8 mouse cellular contexts compared by ENCODE assay signal in genomic region chr2:49748628-49749342, GRCm38 (mm10). TPM values are rescaled to one million over a fixed set of nuclear protein-coding genes. Genes with fewer than 3 reads are reported as not detected.
DNase-seq lines count a peak whose midpoint lies in the region; ATAC-seq and TF ChIP-seq lines count a peak whose summit lies in the region.

No protein-coding gene starts in this region.

- WGBS in midbrain, embryonic 10.5 days, result 84% methylated on average over 14 of the region's 14 CpGs
- 80% methylated on average over 14 of the region's 14 CpGs for WGBS in midbrain, embryonic 16.5 days
- 68% methylated on average over 14 of the region's 14 CpGs for WGBS in stomach, postnatal 0 days

- H3K4me3 ChIP-seq in midbrain, embryonic 10.5 days, result no peak overlapping the region
- H3K4me3 ChIP-seq in midbrain, embryonic 16.5 days (ENCODE audit: low read depth, low read length), result no peak overlapping the region
- no peak overlapping the region for H3K4me3 ChIP-seq in stomach, postnatal 0 days (ENCODE audit: low read depth, low read length)

- peak; percentile 73 for TF ChIP-seq CTCF in stomach, postnatal 0 days (IDR thresholded peaks at IDR 0.05; ENCODE audit: low read depth)

- H3K27ac ChIP-seq in midbrain, embryonic 10.5 days (replicated peaks), result no peak overlapping the region
- H3K27ac ChIP-seq in midbrain, embryonic 16.5 days (ENCODE audit: low read length), result no peak overlapping the region
- H3K27ac ChIP-seq in stomach, postnatal 0 days (replicated peaks), result no peak overlapping the region

- TF ChIP-seq EP300 in stomach, postnatal 0 days (optimal IDR thresholded peaks at IDR 0.05), result no peak

- no peak overlapping the region for H3K9ac ChIP-seq in midbrain, embryonic 16.5 days (ENCODE audit: low read depth, low read length)
- no peak overlapping the region for H3K9ac ChIP-seq in stomach, postnatal 0 days (ENCODE audit: low read length)

- DNase-seq in frontal cortex, postnatal 14 days (ENCODE audit: low spot score in 2 of 2), result no peak
- DNase-seq in midbrain, embryonic 10.5 days (ENCODE audit: low spot score), result peak; percentile 53
- peak; percentile 71 to 73 for DNase-seq in layer of hippocampus, postnatal 10 days (ENCODE audit: low spot score in 2 of 2)
- peak; percentile 63 for DNase-seq in stomach, postnatal 0 days (ENCODE audit: low spot score)
- DNase-seq in gastrocnemius, postnatal 25 days, result no peak

- H3K4me1 ChIP-seq in midbrain, embryonic 10.5 days, result peaks cover 13% of the 10 kb centered on the region; the same call in 1 of the 2 replicates
- H3K4me1 ChIP-seq in midbrain, embryonic 16.5 days (ENCODE audit: control insufficient read depth, insufficient read depth, low read length), result peaks cover 10% of the 10 kb centered on the region
- H3K4me1 ChIP-seq in stomach, postnatal 0 days (replicated peaks; ENCODE audit: control insufficient read depth, insufficient read depth), result peaks cover 7% of the 10 kb centered on the region

- H3K9me3 ChIP-seq in midbrain, embryonic 10.5 days (replicated peaks), result no peaks in the 10 kb centered on the region
- no peaks in the 10 kb centered on the region for H3K9me3 ChIP-seq in midbrain, embryonic 16.5 days (replicated peaks; ENCODE audit: control insufficient read depth, low read length, poor library complexity, severe bottlenecking)
- no peaks in the 10 kb centered on the region for H3K9me3 ChIP-seq in stomach, postnatal 0 days (ENCODE audit: control insufficient read depth, low read length)

- peaks cover 96% of the 10 kb centered on the region for H3K36me3 ChIP-seq in midbrain, embryonic 10.5 days
- H3K36me3 ChIP-seq in midbrain, embryonic 16.5 days (ENCODE audit: control insufficient read depth, insufficient read depth, low read length), result peaks cover 23% of the 10 kb centered on the region
- H3K36me3 ChIP-seq in stomach, postnatal 0 days (ENCODE audit: control insufficient read depth, insufficient read depth, low read length), result no peaks in the 10 kb centered on the region

- no peaks in the 10 kb centered on the region for H3K27me3 ChIP-seq in midbrain, embryonic 10.5 days (ENCODE audit: low read depth, poor library complexity, severe bottlenecking)
- no peaks in the 10 kb centered on the region for H3K27me3 ChIP-seq in midbrain, embryonic 16.5 days (ENCODE audit: control insufficient read depth, insufficient read depth, low read depth, low read length)
- H3K27me3 ChIP-seq in stomach, postnatal 0 days (ENCODE audit: control insufficient read depth, insufficient read depth, low read length), result no peaks in the 10 kb centered on the region

- peak; percentile 14; the same call in 1 of the 2 replicates for ATAC-seq in frontal cortex, adult (ENCODE audit: low TSS enrichment)
- no peak for ATAC-seq in midbrain, embryonic 16.5 days
- ATAC-seq in activated CD4-positive, CD25-positive, alpha-beta regulatory T cell, adult 4 months, result peak; percentile 82
- ATAC-seq in stomach, postnatal 0 days (ENCODE audit: low FRiP score, low TSS enrichment), result no peak

- no peak overlapping the region for H3K4me2 ChIP-seq in midbrain, embryonic 16.5 days (ENCODE audit: low read length)
- no peak overlapping the region for H3K4me2 ChIP-seq in stomach, postnatal 0 days (replicated peaks; ENCODE audit: low read depth)

RNA-seq across cellular contexts. Expression of gene Lypd6b, which starts 38.7 kb away (rescaled TPM):
- polyA plus RNA-seq in midbrain, embryonic 10.5 days (2016; fragmentation: Nextera tagmentation; extraction: Ambion mirVana), result 0.53 and 0.93 TPM in 2 replicates
- 13.3 and 20.5 TPM in 2 replicates for polyA plus RNA-seq in midbrain, embryonic 16.5 days (2015; fragmentation: Nextera tagmentation; extraction: Ambion mirVana)
- under 1 TPM in 1 of 2 experiments, not detected in 1; 0.47 TPM for polyA plus RNA-seq in activated CD4-positive, CD25-positive, alpha-beta regulatory T cell, adult 4 months (2017; shearing (Covaris generic))
- 1 to 10 TPM; 8.0 to 8.4 TPM for total RNA-seq in layer of hippocampus, postnatal 10 days (2021)
- polyA plus RNA-seq in stomach, postnatal 0 days (2015; fragmentation: Nextera tagmentation; extraction: Ambion mirVana), result 31.2 and 31.8 TPM in 2 replicates
- not detected for total RNA-seq in gastrocnemius, postnatal 25 days (2021)

Comparison
In these comparisons a context has a peak if more than half of its experiments do, and no peak if none do; other contexts are left out.
1. ATAC-seq: peak in frontal cortex, adult (single experiment) and activated CD4-positive, CD25-positive, alpha-beta regulatory T cell, adult 4 months (single experiment); none in midbrain, embryonic 16.5 days (single experiment) and stomach, postnatal 0 days (single experiment).
2. DNase-seq: peak in midbrain, embryonic 10.5 days (single experiment), layer of hippocampus, postnatal 10 days (2 of 2) and stomach, postnatal 0 days (single experiment); none in frontal cortex, postnatal 14 days (0 of 2) and gastrocnemius, postnatal 25 days (single experiment).